Mouse (Mus musculus) layer of hippocampus, adult 8-10 months (tissue): ENCODE measurements around the gene Vmn2r38. TPM values are rescaled to one million over a fixed set of nuclear protein-coding genes. Genes with fewer than 3 reads are reported as not detected.
"Not testable (repeated sequence)": the region's sequence is repeated elsewhere in the genome, so short reads cannot be mapped to it uniquely, and the experiment has no call there.

Experiments
- DNase-seq, 2 experiments: peaks; one replicate each; pipeline ENCODE4 v3.0.0; 2022; ENCODE audit warnings: low spot score in 2 of 2
- total RNA-seq, 4 experiments: library from RNA; stranded (reverse); gene quantifications; 2 replicates each; pipeline ENCODE4 v1.2.4; 2022

Vmn2r38 gene
- total RNA-seq, result not detected

DNA sequence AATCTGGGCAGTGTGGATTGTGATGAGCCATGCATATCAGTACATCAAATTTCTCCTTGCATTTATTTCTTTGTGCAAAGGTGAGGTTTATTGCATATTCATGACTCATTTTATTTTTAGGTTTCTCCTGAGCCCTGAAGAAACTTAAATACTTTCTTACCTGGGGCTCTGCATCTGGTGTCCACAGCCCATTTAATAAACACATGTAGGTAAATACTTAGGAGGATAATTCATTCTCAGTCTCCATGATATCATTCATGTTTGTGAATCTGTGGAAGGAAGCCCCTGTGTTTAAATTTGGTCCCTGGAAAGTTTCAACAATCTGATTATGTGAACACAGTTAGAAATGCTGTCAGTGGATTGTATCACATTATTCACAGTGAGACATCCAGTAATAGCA, at the start of gene Vmn2r38:
TSS of gene Vmn2r38 (minus strand) at position 101 of the 400 bp plus-strand sequence.
- not testable (repeated sequence) for DNase-seq

DNA sequence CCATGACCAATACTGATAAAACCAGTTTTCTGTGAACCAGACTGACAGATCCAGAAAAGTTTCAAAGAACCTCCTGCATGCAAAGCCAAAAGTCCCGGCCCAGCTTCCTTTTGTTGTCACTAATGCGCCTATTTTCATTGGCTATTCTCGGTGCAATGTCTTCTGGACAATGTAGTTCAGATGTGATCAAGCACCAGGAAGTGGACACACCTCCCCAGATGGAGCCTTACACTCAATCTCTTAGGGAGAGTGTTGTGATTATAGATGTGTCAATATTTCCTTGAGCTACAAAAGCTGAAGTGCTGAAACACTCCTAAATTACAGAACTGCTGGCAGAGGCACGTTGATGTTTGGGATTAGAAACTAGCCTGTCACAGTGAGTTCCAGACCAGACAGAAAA, 32.3 kb downstream of the Vmn2r38 start:
- not testable (repeated sequence) for DNase-seq

DNA sequence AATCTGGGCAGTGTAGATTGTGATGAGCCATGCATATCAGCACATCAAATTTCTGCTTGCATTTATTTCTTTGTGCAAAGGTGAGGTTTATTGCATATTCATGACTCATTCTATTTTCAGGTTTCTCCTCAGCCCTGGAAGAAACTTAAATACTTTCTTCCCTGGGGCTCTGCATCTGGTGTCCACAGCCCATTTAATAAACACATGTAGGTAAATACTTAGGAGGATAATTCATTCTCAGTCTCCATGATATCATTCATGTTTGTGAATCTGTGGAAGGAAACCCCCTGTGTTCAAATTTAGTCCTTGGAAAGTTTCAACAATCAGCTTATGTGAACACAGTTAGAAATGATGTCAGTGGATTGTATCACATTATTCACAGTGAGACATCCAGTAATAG, 67.0 kb downstream of the Vmn2r38 start, which contains the start of gene Vmn2r39:
TSS of gene Vmn2r39 (minus strand) at position 101 of the 400 bp plus-strand sequence.
- DNase-seq, result not testable (repeated sequence)

Other genes with a start within 250 kb of the Vmn2r38 start
- not detected for gene Vmn2r40, start 166.4 kb downstream of the Vmn2r38 start, total RNA-seq
- gene Vmn2r39, start 67.1 kb downstream of the Vmn2r38 start, total RNA-seq, result not detected
- gene Vmn2r37, start 125.8 kb upstream of the Vmn2r38 start, total RNA-seq, result not detected